Mouse (Mus musculus): ENCODE results near the gene Kdelc1. TPM values are rescaled to one million over a fixed set of nuclear protein-coding genes. Genes with fewer than 3 reads are reported as not detected.

The Kdelc1 gene
- polyA plus RNA-seq, 1 experiment from 2014 or later, result 26.8 TPM

- 95% methylated on average over 4 of the region's 4 CpGs for WGBS
- ATAC-seq (ENCODE audit: low FRiP score, low read depth), result no peak
- Histone ChIP-seq H3K4me2 (no peak overlapping the region), H3K4me1 (replicated peaks) (peaks cover 14% of the 10 kb centered on the region), H3K9me3 (no peaks in the 10 kb centered on the region), H3K27me3 (no peaks in the 10 kb centered on the region), H3K4me3 (no peak overlapping the region), H3K27ac (replicated peaks) (no peak overlapping the region), H3K9ac (no peak overlapping the region), H3K36me3 (peaks cover 38% of the 10 kb centered on the region)
Measured at GRCm38 (mm10) chr1:44125590-44125989, 7.0 kb upstream of the Kdelc1 start.

GRCm38 (mm10) chr1:44122256-44122655 is 3.6 kb upstream of the Kdelc1 start:
- Histone ChIP-seq H3K27me3 (no peaks in the 10 kb centered on the region), H3K9ac (no peak overlapping the region), H3K36me3 (peaks cover 11% of the 10 kb centered on the region; the same call in 1 of the 2 replicates), H3K4me2 (no peak overlapping the region), H3K27ac (replicated peaks) (no peak overlapping the region), H3K4me1 (replicated peaks) (peaks cover 29% of the 10 kb centered on the region), H3K4me3 (no peak overlapping the region), H3K9me3 (no peaks in the 10 kb centered on the region)
- 87% methylated on average over 3 of the region's 3 CpGs for WGBS
- no peak for ATAC-seq (ENCODE audit: low FRiP score, low read depth)

GRCm38 (mm10) chr1:44120074-44120406 is 1.4 kb upstream of the Kdelc1 start:
- 5% methylated on average over 6 of the region's 6 CpGs for WGBS
- H3K4me2 ChIP-seq, result peak overlapping the region; percentile 65
- peak overlapping the region; percentile 90 for H3K9ac ChIP-seq
- peaks cover 29% of the 10 kb centered on the region for H3K4me1 ChIP-seq (replicated peaks)
- ATAC-seq (ENCODE audit: low FRiP score, low read depth), result peak; percentile 46
- peaks cover 8% of the 10 kb centered on the region for H3K36me3 ChIP-seq
- no peaks in the 10 kb centered on the region for H3K9me3 ChIP-seq
- H3K27ac ChIP-seq (replicated peaks), result peak overlapping the region; percentile 96
- peak overlapping the region; percentile 73 for H3K4me3 ChIP-seq
- no peaks in the 10 kb centered on the region for H3K27me3 ChIP-seq

GRCm38 (mm10) chr1:44119201-44120073 is 829 bp upstream of the Kdelc1 start:
- H3K4me3 ChIP-seq, result peak overlapping the region; percentile 73
- peaks cover 8% of the 10 kb centered on the region for H3K36me3 ChIP-seq
- ATAC-seq (ENCODE audit: low FRiP score, low read depth), result peak; percentile 90
- under 1% methylated on average over 41 of the region's 43 CpGs for WGBS
- H3K4me2 ChIP-seq, result peak overlapping the region; percentile 65
- H3K27ac ChIP-seq (replicated peaks), result peak overlapping the region; percentile 96
- no peaks in the 10 kb centered on the region for H3K27me3 ChIP-seq
- peak overlapping the region; percentile 90 for H3K9ac ChIP-seq
- no peaks in the 10 kb centered on the region for H3K9me3 ChIP-seq
- peaks cover 29% of the 10 kb centered on the region for H3K4me1 ChIP-seq (replicated peaks)

- H3K4me3 ChIP-seq, result peak overlapping the region; percentile 73; the same call in 1 of the 2 replicates
- ATAC-seq (ENCODE audit: low FRiP score, low read depth), result no peak
- H3K9ac ChIP-seq, result no peak overlapping the region
Measured at GRCm38 (mm10) chr1:44117571-44117970, 1.0 kb downstream of the Kdelc1 start.

GRCm38 (mm10) chr1:44102939-44103338 is 15.7 kb downstream of the Kdelc1 start:
- Histone ChIP-seq H3K4me2 (peak overlapping the region; percentile 84), H3K36me3 (peaks cover 18% of the 10 kb centered on the region), H3K4me1 (replicated peaks) (peaks cover 14% of the 10 kb centered on the region), H3K27ac (replicated peaks) (0 out of 2 replicates have a peak overlapping the region, but pooled peaks have one; percentile 2), H3K9me3 (no peaks in the 10 kb centered on the region), H3K27me3 (no peaks in the 10 kb centered on the region), H3K9ac (peak overlapping the region; percentile 47; the same call in 1 of the 2 replicates), H3K4me3 (peak overlapping the region; percentile 65)
- ATAC-seq (ENCODE audit: low FRiP score, low read depth), result no peak
- WGBS, result 15% methylated on average over 5 of the region's 5 CpGs

More at GRCm38 (mm10) chr1:44117571-44117970, 1.0 kb downstream of the Kdelc1 start:
- H3K9me3 ChIP-seq, result no peaks in the 10 kb centered on the region
- H3K4me2 ChIP-seq, result peak overlapping the region; percentile 65
- peaks cover 21% of the 10 kb centered on the region for H3K36me3 ChIP-seq
- H3K4me1 ChIP-seq (replicated peaks), result peaks cover 29% of the 10 kb centered on the region
- no peak overlapping the region for H3K27ac ChIP-seq (replicated peaks)
- no peaks in the 10 kb centered on the region for H3K27me3 ChIP-seq

- peak; percentile 98 for ATAC-seq (ENCODE audit: low FRiP score, low read depth)
- H3K4me2 ChIP-seq, result peak within 1 kb of the TSS; percentile 84
- under 1% methylated on average over 53 of the region's 55 CpGs for WGBS
- no peaks in the 10 kb centered on the region for H3K27me3 ChIP-seq
- H3K4me1 ChIP-seq (replicated peaks), result peaks cover 14% of the 10 kb centered on the region
- peaks cover 15% of the 10 kb centered on the region for H3K36me3 ChIP-seq
- no peaks in the 10 kb centered on the region for H3K9me3 ChIP-seq
- H3K27ac ChIP-seq (replicated peaks), result peak within 1 kb of the TSS; percentile 79
- peak within 1 kb of the TSS; percentile 65 for H3K4me3 ChIP-seq
- H3K9ac ChIP-seq, result peak within 1 kb of the TSS; percentile 56
Measured at GRCm38 (mm10) chr1:44102259-44102717, 16.3 kb downstream of the Kdelc1 start, which contains the start of gene Tex30. Gene Tex30 (minus strand): TSS chr1:44102441.

- Histone ChIP-seq H3K36me3 (peaks cover 15% of the 10 kb centered on the region), H3K4me1 (replicated peaks) (peaks cover 14% of the 10 kb centered on the region), H3K4me3 (peak overlapping the region; percentile 65), H3K27me3 (no peaks in the 10 kb centered on the region), H3K9me3 (no peaks in the 10 kb centered on the region), H3K27ac (replicated peaks) (peak overlapping the region; percentile 79), H3K4me2 (peak overlapping the region; percentile 84), H3K9ac (peak overlapping the region; percentile 56)
- WGBS, result under 1% methylated on average over 54 of the region's 55 CpGs
- ATAC-seq (ENCODE audit: low FRiP score, low read depth), result peak; percentile 80
Measured at GRCm38 (mm10) chr1:44101448-44102225, 17.0 kb downstream of the Kdelc1 start.

GRCm38 (mm10) chr1:44064625-44065024 is 54.0 kb downstream of the Kdelc1 start:
- ATAC-seq (ENCODE audit: low FRiP score, low read depth), result no peak
- Histone ChIP-seq H3K9me3 (no peaks in the 10 kb centered on the region), H3K4me3 (no peak overlapping the region), H3K36me3 (no peaks in the 10 kb centered on the region), H3K4me1 (replicated peaks) (no peaks in the 10 kb centered on the region), H3K4me2 (no peak overlapping the region), H3K27me3 (no peaks in the 10 kb centered on the region), H3K27ac (replicated peaks) (no peak overlapping the region), H3K9ac (no peak overlapping the region)
- 0% methylated on average over 1 of the region's 1 CpGs for WGBS

GRCm38 (mm10) chr1:44063439-44063838 is 55.2 kb downstream of the Kdelc1 start:
- H3K27ac ChIP-seq (replicated peaks), result no peak overlapping the region
- H3K9me3 ChIP-seq, result no peaks in the 10 kb centered on the region
- H3K36me3 ChIP-seq, result no peaks in the 10 kb centered on the region
- H3K4me2 ChIP-seq, result no peak overlapping the region
- no peak overlapping the region for H3K9ac ChIP-seq
- ATAC-seq (ENCODE audit: low FRiP score, low read depth), result no peak
- no peak overlapping the region for H3K4me3 ChIP-seq
- no peaks in the 10 kb centered on the region for H3K27me3 ChIP-seq
- WGBS, result 97% methylated on average over 6 of the region's 6 CpGs
- H3K4me1 ChIP-seq (replicated peaks), result no peaks in the 10 kb centered on the region

- Histone ChIP-seq H3K4me1 (replicated peaks) (no peaks in the 10 kb centered on the region), H3K27ac (replicated peaks) (no peak within 1 kb of the TSS), H3K9me3 (no peaks in the 10 kb centered on the region), H3K36me3 (no peaks in the 10 kb centered on the region), H3K4me2 (no peak within 1 kb of the TSS), H3K9ac (no peak within 1 kb of the TSS), H3K27me3 (no peaks in the 10 kb centered on the region), H3K4me3 (no peak within 1 kb of the TSS)
- ATAC-seq (ENCODE audit: low FRiP score, low read depth), result no peak
- 95% methylated on average over 2 of the region's 2 CpGs for WGBS
Measured at GRCm38 (mm10) chr1:44061836-44062235, 56.8 kb downstream of the Kdelc1 start, which contains the start of gene Gm8251. Gene Gm8251 (minus strand): TSS chr1:44061936.

- Histone ChIP-seq H3K4me3 (no peak overlapping the region), H3K4me1 (replicated peaks) (no peaks in the 10 kb centered on the region), H3K27ac (replicated peaks) (no peak overlapping the region), H3K36me3 (no peaks in the 10 kb centered on the region), H3K4me2 (no peak overlapping the region), H3K9ac (no peak overlapping the region), H3K9me3 (no peaks in the 10 kb centered on the region), H3K27me3 (no peaks in the 10 kb centered on the region)
- ATAC-seq (ENCODE audit: low FRiP score, low read depth), result no peak
- 92% methylated on average over 3 of the region's 3 CpGs for WGBS
Measured at GRCm38 (mm10) chr1:44057805-44058204, 60.8 kb downstream of the Kdelc1 start.
